Mouse (Mus musculus) lung, adult 2 months (tissue): Measurements from ENCODE around the gene Angel2. TPM values are rescaled to one million over a fixed set of nuclear protein-coding genes. Genes with fewer than 3 reads are reported as not detected.

ENCODE experiments used
- DNase-seq: peaks from one replicate; pipeline ENCODE4 v3.0.0; 2022
- H3K4me1 ChIP-seq: fragments of 200-500 bp; 2 replicates; pipeline ENCODE4 v1.6.1; 2011; ENCODE audit warnings: low read length; ENCODE audit not compliant: control insufficient read depth, insufficient read depth
- H3K4me3 ChIP-seq: fragments of 200-500 bp; replicated peaks from 2 replicates; pipeline ENCODE3; 2011; ENCODE audit warnings: low read depth, mild to moderate bottlenecking, control low read depth, low read length; ENCODE audit errors: extremely low read depth
- CTCF ChIP-seq: fragments of 200-500 bp; IDR thresholded peaks from 2 replicates; pipeline ENCODE4 v1.5.1; 2011; ENCODE audit warnings: mild to moderate bottlenecking, low read length, control low read depth; ENCODE audit not compliant: insufficient read depth
- POLR2A ChIP-seq: fragments of 200-500 bp; IDR thresholded peaks from 2 replicates; pipeline ENCODE4 v1.6.1; 2011; ENCODE audit warnings: low read depth, mild to moderate bottlenecking, control low read depth, low read length, borderline replicate concordance; ENCODE audit errors: extremely low read depth
- WGBS: fragments of 180-500 bp; shearing (Covaris S2); methylation state at CpG from one replicate; pipeline ENCODE4 v1.1.7; 2018; 5-methylcytosine and 5-hydroxymethylcytosine counted together
- polyA plus RNA-seq: library from polyadenylated mRNA; depleted of rRNA; stranded (reverse); fragments of >200 nt; gene quantifications from 2 replicates; pipeline ENCODE4 v1.2.3, GENCODE M21; 2012

Angel2 gene
- polyA plus RNA-seq, 1 experiment: 22.7 TPM

- H3K4me3 ChIP-seq: no peak overlapping the region
- TF ChIP-seq POLR2A: no peak
- TF ChIP-seq CTCF: no peak
- H3K4me1 ChIP-seq: no peaks in the 10 kb centered on the region
- WGBS: 75% methylated on average over 3 of the region's 3 CpGs
- DNase-seq: no peak
Measured at GRCm38 (mm10) chr1:190953009-190953408, 28.1 kb downstream of the Angel2 start.

GRCm38 (mm10) chr1:190958821-190959220 is 33.9 kb downstream of the Angel2 start:
- no peaks in the 10 kb centered on the region for H3K4me1 ChIP-seq
- TF ChIP-seq POLR2A (no peak), CTCF (no peak)
- DNase-seq: no peak
- WGBS: 67% methylated on average over 5 of the region's 5 CpGs
- H3K4me3 ChIP-seq: no peak overlapping the region

GRCm38 (mm10) chr1:190962760-190963159 is 37.8 kb downstream of the Angel2 start:
- no peak for TF ChIP-seq CTCF
- TF ChIP-seq POLR2A: no peak
- H3K4me1 ChIP-seq: no peaks in the 10 kb centered on the region
- no peak overlapping the region for H3K4me3 ChIP-seq
- WGBS: 96% methylated on average over 3 of the region's 3 CpGs
- no peak for DNase-seq

- TF ChIP-seq CTCF (no peak), POLR2A (no peak)
- no peaks in the 10 kb centered on the region for H3K4me1 ChIP-seq
- DNase-seq: no peak
Measured at GRCm38 (mm10) chr1:190964992-190965780, 40.3 kb downstream of the Angel2 start.

GRCm38 (mm10) chr1:190968010-190968409 is 43.1 kb downstream of the Angel2 start:
- 89% methylated on average over 7 of the region's 7 CpGs for WGBS
- Histone ChIP-seq H3K4me3 (no peak overlapping the region), H3K4me1 (no peaks in the 10 kb centered on the region)
- DNase-seq: no peak
- TF ChIP-seq POLR2A (no peak), CTCF (no peak)

More at GRCm38 (mm10) chr1:190964992-190965780, 40.3 kb downstream of the Angel2 start:
- no peak overlapping the region for H3K4me3 ChIP-seq
- 57% methylated on average over 15 of the region's 15 CpGs for WGBS

- H3K4me3 ChIP-seq: no peak overlapping the region
- 69% methylated on average over 14 of the region's 14 CpGs for WGBS
- H3K4me1 ChIP-seq: no peaks in the 10 kb centered on the region
- TF ChIP-seq POLR2A (no peak), CTCF (no peak)
- no peak for DNase-seq
Measured at GRCm38 (mm10) chr1:190971708-190972610, 47.0 kb downstream of the Angel2 start.

GRCm38 (mm10) chr1:190972612-190973192 is 47.8 kb downstream of the Angel2 start:
- TF ChIP-seq POLR2A: no peak
- no peak for TF ChIP-seq CTCF
- no peak overlapping the region for H3K4me3 ChIP-seq
- no peaks in the 10 kb centered on the region for H3K4me1 ChIP-seq
- 66% methylated on average over 7 of the region's 7 CpGs for WGBS
- no peak for DNase-seq

GRCm38 (mm10) chr1:190974191-190974590 is 49.3 kb downstream of the Angel2 start:
- 75% methylated on average over 8 of the region's 8 CpGs for WGBS
- DNase-seq: no peak
- TF ChIP-seq POLR2A: no peak
- TF ChIP-seq CTCF: no peak
- no peaks in the 10 kb centered on the region; the same call in 1 of the 2 replicates for H3K4me1 ChIP-seq
- no peak overlapping the region for H3K4me3 ChIP-seq

- Histone ChIP-seq H3K4me1 (no peaks in the 10 kb centered on the region; the same call in 1 of the 2 replicates), H3K4me3 (no peak overlapping the region)
- no peak for DNase-seq
- no peak for TF ChIP-seq CTCF
- no peak for TF ChIP-seq POLR2A
- WGBS: 92% methylated on average over 1 of the region's 1 CpGs
Measured at GRCm38 (mm10) chr1:190974833-190975232, 49.9 kb downstream of the Angel2 start.
